Mouse (Mus musculus): ENCODE measurements around the gene 1700013F07Rik.

GRCm38 (mm10) chr3:108563309-108563708 lies 29.4 kb downstream of the 1700013F07Rik start:
- TF ChIP-seq CTCF (IDR thresholded peaks at IDR 0.05) (peak; percentile 86), EP300 (IDR thresholded peaks at IDR 0.05) (no peak; the same call in 1 of the 2 replicates)

Measured in lung, postnatal 0 days (tissue).